Mouse (Mus musculus): Measurements from ENCODE around the gene Zic5. TPM values are rescaled to one million over a fixed set of nuclear protein-coding genes. Genes with fewer than 3 reads are reported as not detected.
"Not testable (repeated sequence)": the region's sequence is repeated elsewhere in the genome, so short reads cannot be mapped to it uniquely, and the experiment has no call there.

Gene Zic5
- total RNA-seq, 4 experiments from 2014 or later: 0.23 TPM; not detected in 3

DNA sequence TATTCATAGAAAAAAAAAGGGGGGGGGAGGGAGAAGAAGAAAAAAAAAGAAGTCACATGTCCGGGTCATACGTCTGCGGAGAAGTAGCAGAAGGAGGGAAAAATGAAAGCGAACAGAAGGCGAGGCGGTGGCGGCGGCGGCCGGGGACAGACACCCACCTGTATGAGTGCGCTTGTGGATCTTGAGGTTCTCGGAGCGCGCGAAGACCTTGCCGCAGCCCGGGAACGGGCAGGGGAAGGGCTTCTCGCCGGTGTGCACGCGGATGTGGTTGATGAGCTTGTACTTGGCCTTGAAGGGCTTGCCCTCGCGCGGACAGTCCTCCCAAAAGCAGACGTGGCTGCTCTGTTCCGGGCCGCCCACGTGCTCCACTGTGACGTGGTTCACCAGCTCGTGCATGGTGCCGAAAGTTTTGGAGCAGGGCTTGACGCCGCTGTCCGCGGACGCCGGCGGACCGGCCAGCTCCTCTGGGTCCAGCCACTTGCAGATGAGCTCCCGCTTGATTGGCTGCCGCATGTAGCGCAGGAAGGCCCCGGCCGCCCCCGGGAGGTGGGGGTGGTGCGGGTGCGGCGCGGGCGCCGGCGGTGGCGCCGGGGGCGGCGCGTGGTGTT lies 1.6 kb downstream of the Zic5 start:
- DNase-seq: not testable (repeated sequence)

DNA sequence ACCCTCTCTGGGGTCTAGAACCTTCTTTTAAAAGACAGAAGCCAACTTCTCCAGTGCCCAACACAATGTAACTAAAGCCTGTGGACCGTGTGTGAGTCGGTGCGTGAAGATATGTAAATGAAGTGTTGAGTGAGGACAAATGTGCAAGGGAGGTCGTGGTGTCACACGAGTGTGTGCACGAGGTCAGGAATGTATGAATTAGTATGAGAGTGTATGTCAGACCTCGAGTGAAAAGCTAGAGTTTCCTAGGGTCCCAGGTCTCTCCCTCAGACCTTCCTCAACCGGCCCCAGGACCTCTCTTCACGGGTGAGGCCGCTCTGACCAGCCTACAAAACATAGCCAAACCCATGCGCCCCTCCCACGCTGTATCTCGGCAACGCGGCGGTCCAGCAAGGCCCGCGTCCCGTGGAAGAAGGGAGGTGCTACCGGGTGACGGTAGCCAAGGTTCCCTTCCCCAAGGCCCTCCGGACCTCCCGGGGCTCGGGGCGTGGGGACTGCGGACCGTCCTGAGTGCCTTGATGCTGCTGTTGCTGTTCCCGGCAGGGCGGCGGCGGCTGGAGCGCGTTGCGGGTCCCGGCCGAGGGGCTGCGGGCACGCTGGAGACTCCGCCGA lies 2.3 kb downstream of the Zic5 start:
- DNase-seq: no peak

DNA sequence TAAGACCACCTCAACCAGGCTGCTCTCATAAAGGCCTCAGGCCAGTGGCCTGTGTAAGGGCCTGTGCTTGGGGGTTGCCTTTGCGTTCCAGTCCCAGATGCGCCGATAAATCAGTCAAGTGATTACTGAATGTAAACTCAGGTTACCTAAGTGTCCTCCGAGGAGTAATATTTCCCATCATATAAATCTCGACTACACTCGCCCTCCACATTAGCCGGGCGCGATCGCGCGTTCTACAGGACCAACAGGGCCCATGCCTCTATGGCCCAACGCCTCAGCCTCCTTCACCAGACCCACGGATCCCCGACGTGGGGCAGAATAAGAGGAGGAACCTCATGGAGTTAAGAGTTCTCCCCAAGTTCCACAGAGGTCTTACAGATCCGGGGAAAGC lies 2.8 kb downstream of the Zic5 start:
- DNase-seq: no peak

DNA sequence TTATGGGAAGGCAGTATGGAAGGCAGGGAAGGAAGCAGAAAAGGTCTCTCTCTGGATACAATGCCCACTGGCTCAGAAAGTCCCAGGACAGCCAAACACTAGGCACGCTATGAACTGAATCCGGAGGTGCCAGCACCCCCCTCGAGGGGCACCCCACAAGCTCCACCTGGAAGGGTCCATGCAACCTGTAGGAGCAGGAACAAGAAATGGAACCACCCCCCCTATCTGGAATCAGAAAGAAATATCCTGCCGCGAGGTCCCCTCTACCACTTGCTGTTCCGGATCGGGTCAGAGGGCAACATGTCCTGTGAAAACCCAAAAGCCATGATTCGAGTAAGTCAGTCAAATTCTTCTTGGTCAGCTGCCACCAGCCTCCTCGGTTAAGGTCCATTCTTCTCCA lies 3.5 kb downstream of the Zic5 start:
- no peak for DNase-seq

DNA sequence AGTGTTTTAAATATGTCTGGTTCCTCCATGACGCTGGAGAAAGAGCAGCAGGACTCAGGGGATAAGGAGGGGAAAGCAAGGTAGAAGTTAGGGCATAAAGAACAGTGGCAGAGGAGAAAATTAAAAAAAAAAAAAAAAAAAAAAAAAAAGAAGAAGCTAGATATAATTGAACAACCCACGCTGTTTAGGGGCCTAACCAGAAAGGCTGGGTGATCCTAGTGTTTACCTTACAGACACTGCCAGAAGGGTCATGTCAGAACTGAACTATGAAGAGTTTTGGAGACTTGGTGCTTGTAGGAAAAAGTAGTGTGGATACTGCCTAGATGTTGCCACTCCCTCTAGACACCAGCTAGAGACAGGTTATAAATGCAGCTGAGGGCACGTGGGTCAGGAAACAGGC lies 4.0 kb downstream of the Zic5 start:
- DNase-seq: no peak

DNA sequence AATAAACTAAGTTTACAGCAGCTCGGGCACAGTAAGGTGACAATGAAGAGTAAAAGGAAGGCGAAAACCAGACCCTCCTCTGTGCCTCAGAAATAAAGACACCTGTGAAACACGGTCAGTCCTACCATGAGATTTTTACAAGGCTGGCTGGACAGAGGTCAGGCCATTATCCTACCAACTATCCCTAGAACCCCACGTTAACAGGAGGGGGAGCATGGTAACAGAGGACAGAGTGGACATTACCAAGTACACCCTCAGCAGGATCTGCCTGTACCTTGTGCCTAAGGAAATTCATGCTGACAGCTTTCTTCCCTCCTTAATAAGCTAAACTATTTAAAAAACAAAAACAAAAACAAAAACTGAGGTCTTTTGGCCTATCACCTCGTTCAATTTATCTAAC lies 5.3 kb downstream of the Zic5 start:
- DNase-seq: no peak

DNA sequence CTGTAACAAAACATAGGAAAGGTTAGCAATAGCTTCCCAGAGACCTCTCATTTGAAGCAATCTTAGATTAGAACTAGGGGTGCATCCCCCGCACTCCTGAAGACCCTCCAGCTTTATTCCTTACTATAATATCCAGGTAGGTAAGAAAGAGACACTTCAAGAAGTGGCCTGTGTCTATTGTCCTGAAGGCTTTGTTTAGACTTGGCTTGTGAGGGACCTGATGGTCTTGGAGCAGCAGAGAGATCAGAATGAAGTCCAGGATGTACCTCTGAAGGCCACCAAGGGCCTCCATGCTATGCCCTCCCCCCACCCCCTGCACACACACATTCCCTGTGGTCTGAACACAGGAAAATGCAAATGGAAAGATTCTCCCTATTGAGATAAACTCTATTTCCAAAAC lies 5.7 kb downstream of the Zic5 start:
- DNase-seq: no peak

DNA sequence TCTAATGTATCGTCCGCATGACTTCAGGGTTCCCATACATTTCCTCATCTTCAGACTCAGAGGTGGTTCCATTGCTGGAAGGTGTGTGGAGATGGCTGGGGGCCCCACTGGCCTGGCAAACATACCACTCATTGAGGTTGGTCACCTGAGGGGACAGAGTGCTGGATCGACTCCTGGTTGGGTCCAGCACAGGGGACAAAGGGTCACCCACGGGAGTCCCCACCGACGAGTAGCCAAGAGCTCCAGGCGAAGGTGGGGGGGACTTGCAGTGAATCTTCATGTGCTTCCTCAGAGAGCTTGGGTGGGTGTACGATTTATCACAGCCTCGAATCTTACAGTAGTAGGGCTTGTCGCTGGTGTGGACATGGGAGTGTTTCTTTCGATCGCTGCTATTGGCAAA lies 6.1 kb downstream of the Zic5 start:
- DNase-seq: not testable (repeated sequence)

DNA sequence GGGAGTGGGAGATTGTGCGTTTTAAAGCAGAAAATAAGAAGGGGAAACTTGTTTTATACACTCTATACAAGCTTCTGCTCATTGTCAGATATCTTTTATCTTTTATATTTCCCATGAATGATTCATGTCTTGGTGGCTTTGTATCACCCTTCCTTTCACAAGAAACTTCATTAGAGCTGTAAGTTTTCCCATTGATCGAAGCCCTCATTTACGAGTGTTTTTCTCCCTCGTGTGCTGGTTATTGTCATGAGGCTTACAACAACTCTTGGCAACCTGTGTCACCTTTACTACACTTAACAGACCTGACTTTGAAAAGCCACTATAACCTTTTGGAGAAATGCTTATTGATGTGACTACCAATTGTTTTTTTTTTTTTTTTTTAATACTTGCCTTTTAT lies 9.9 kb downstream of the Zic5 start:
- DNase-seq: no peak

DNA sequence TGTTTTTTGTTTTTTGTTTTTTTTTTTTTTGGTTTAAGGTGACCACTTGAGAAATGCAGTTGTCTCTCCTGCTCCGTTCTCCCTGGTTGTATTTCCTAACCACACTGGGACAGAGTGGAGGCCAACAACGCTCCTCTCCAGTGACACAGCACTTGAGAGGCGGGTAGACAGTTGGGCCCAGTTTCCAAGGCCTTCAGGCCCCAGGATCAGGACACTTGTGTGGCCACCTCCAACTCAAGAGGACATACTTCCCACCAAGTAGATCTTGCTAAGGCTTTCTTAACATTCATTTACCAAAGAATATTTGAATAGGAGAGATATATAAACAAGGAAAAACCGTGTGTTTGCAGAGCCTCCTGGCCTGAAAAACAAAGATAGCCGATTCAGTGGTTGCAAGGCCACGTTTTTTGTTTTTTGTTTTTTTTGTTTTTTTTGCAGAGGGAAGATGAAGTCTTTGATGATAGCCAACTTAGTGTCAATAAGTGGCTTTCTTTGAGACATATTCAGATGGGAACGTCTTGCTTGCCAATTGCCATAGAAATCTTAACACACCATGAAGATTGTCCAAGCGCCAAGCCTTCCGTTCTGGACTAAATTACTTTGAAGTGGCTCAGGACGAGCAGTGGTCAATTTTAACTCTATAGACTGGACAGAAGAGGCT lies 10.4 kb downstream of the Zic5 start:
- DNase-seq: no peak

DNA sequence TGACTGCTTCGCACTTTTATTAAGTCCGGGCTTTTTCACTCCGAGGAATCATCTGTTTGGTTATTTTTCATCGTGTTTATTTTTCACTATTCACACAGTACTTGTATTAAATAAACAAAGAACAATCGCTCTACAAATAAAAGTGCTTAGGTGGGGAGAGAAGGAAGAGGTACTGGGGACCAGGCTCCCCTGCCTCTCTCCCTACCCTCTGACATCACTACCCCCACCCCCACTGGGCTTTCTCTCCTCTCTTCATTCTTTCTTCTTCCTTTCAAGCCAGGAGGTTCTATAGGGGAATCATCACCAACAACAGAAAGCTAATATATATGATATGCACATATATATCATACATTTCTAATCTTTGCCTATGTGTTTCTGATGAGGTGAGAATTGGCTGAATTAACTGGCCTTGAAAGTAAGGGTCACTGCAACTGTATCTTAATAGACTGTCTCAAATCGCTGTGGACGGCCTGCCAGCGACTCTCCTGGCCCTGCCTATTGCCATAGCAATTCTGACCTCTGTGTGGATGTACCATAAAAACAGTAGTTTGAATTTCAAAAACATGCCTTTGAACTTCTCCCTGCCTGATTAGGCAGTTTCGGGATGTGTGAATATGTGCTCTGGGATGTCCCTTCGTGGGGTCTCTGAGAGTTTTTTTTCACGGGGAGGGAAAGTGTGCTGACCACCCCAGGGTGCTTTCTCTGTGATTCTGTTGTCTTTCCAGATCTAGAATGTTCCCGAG lies 11.3 kb downstream of the Zic5 start:
- DNase-seq: no peak

DNA sequence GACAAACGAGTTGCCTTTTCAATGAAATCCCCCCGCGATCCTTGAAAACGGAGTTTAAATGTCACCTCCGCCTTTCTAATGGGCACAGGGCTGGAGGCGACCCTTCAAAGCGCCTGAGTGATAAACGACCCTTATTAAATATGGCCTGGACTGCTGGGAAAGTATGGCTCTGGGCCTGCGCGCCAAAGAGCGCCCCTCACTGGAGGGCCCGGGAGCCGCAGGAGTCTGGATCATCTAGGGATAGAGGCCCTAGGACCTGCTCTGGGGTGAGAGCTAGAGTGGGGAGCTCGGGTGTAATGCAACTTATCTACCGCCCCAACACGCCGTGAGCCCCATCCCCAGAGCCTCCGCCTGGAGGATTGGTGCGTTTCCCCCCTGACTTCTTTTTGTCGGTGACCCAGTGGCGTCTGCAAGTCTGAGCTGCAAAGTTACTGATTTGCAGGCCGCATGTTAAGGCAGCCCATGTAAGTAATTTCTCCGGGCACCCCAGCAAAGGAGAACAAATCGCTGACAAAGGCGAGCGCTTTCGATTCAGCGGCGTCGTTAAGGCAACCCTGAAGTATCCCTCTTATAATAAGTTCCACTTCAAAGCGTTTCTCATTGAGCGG lies 12.0 kb downstream of the Zic5 start:
- DNase-seq: no peak

DNA sequence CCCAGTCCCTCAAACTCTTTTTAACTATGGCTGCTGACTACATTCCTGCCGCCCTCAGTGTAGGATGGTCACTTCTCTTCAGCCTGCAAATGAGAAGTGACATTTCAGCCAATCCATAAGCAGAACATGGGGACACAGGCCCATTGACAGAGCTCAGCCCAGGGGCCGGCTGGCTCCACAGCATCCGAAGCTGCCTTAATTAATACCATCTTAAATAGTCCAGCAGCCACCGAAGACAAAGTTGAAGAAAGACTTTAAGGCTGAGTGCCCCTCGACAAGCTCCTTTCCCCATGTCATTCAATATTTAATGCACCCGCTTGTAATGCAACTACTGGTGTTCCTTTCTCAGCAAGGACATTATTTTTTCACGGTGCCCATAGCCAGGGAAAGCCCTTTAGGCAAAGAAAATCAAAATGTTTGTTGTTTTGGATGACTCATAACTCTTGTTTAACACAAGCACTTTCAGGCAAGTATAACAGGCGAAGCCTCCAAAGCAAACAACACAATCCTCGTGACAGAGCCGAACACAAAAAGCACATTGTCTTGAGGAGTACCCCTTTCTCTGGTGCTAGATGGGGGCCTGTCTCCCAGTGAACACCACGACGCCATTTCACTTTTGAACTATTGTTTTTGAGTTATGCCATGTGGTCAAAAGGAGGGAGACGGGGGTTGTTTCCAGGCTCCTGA lies 12.6 kb downstream of the Zic5 start:
- DNase-seq: no peak

DNA sequence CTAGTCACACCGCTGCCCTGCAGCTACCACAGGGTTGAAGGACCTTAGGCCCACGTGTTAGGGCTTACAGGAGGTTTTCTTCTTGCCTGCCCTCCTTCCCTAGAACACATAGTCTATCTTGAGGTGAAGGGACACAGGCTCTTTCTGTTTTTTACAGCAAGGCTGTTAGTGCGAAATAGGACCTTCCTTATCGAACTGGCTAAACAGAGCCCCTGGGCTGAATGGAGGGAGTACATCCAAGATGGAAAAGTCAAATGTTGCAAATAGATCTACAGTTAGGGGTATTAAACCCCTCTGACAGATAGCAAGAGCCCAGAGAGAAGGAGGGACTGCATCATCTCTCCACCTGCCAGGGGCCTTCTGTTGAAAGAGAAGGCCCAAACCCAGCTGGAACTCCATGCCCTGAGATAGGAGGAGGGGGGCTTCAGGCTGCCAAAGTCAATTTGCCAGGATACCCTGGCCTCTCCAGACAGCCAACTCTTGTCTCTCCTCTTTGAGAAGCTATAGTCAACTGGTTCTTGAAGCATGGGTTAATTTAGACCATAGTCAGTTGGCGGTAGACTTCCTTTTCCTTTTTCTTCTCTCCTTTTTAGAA lies 13.8 kb downstream of the Zic5 start:
- no peak for DNase-seq

DNA sequence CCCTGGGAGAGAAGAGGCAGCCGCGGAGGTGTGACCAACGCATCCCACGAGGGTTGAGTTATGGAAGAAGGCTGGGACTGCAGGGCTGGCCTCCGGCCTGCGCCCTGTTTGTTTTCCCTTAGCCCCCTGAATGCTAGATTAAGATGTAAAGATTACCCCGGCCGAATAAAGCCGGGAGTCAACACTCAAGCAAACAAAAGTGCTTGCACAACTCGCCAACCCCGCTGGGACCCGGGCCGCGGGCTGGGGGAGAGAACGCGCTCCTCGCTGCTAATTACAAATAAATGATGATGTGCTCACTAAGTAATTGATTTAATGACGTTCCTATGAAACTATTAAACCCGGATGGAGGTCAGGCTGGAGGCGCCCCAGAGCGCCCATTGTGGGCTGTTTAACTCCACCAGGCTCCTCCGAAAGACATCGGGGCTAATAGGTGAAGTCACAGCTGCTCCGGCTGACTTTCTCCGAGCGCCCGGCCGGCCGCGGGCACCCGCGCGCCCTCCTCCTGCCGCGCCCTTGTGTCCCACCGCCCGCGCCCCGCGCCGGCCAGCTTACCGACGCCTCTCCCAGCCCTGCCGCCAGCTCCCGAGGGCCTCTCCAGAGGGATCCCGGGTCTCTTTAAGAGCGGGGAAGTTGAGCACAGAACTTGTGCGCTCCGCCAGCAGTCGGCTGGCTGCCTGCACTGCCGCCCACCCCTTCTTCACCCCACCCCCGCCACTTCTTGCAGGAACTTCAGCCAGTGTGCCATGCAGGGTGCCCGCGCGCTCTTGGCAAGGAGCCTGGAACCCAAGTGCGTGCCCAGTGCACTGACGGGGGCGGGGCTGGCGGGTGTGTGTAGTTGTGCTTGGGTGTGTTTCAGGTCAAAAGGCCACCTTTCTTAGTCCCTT lies 14.7 kb downstream of the Zic5 start, which contains the start of gene Gm5089:
Gene Gm5089 (minus strand): TSS at position 620 of the 887 bp plus-strand sequence.
- DNase-seq: no peak

DNA sequence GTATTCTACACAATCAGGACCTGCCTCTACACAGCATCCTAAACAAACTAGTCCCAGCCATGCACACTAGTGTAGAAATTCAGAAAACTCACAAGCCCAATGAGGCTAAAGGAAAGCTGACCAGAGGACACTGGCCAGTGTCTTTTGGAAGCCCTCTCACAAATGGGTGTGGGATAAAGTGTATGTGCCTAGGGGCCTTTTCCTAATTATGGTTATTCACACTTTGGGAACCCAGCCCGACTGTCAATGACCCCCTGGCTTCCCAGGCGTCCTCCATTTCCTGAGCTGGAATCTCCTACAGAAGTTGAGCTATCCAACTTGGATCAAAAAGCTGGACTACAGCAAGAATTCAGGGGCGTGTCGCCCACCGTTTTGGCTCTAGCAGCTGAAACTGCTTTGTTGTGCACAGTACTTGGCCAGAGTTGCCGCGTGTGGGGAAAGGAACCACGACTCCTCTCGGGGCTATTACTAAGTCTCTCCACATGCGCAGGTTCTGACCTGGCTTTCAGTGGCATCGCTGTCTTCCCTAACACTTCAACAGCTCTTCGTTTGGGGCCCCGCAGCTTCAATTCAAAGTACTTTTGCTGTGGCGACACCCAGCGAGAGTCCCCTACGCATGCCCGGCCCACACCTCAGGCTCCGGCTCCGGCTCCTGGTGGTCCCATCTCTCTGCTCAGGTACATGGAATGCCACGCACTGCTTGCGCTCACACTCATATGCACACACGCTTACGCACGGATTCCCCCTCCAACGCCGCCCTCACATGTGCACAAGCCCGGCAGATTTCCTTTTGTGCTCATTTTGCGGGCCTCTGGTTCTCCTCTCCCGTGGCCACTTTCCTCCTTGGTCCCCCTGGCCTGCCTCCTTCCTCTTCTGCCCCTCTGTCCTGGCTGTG lies 15.6 kb downstream of the Zic5 start:
- no peak for DNase-seq

DNA sequence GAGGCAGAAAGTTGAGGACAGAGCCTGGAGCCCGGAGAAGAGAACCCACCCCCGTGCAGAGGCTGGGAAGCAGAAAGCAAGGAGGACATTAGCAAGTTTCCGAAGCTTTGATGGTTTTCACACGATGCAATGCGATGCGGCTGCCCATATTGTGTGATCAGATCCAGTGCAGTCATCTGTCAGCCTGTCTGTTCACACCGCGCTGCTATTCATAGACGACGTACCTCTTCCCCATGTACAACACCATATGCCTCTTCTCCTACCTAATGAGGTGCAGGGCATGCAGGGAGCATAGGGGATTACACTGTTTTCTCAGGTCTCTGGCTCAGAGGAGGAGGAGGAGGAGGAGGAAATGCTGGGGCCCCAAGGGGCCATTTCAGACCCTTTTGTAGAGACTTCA lies 28.6 kb downstream of the Zic5 start:
- no peak for DNase-seq

DNA sequence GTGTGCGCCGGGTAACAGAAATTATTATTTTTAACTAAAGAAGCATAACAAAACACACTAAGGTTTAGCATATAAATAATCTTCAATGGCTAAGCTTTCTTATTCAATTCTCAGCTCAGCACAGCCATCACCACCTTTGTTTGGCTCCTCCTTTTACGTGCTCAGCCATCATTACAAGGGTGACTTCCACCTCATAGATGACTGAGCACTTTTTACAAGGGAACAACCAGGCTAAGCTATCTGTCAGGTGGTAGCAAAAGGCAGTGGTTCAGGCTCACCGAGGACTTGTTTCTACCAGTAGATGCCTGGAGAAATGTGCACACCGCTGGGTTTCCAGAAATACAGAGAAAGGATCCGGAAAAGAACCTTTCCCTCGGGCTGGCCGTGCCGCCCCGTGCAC lies 31.4 kb downstream of the Zic5 start:
- no peak for DNase-seq

DNA sequence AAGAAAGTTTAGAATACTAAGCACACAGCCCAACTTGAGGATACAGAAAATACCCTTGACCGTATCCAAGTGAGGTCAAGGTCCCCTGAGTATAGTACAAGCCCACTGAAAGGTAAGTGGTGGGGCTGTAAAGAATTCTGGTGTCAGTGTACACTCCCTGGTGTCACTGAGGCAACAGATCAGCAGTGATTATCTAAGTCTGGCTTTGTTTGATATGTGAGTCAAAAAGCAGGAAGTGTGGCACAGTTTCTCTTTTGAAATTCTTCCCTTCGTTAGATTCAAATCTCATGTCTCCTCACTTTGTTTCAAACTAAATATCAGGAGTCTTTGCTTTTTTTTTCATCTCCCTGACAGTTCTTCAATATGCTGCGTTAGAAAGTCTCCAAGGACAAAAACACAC lies 32.9 kb downstream of the Zic5 start:
- DNase-seq: no peak

DNA sequence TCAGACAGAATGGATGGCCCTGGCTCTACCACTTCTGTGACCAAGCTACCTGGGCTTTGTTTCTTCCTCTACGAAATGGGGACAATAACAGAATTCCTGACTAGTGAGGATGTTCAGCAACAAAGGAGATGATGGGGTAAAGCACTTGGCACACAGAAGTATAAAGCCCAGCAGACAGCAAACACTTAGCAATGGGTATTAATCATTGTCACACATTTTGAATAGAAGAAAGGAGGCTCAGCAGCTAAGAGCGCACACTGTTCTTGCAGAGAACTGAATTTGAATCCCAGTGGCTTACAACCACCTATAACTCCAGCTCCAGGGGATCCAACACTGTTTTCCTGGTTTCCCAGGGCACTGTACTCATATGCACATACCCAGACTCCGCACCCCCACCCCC lies 37.8 kb downstream of the Zic5 start:
- DNase-seq: no peak
